Mouse (Mus musculus): Measurements from ENCODE around the gene Cd3e. TPM values are rescaled to one million over a fixed set of nuclear protein-coding genes. Genes with fewer than 3 reads are reported as not detected.
A peak's percentile ranks its signal among the peaks of the same experiment; 100 is the strongest.

The Cd3e gene
- polyA plus RNA-seq, 1 experiment from 2014 or later, result not detected

DNA sequence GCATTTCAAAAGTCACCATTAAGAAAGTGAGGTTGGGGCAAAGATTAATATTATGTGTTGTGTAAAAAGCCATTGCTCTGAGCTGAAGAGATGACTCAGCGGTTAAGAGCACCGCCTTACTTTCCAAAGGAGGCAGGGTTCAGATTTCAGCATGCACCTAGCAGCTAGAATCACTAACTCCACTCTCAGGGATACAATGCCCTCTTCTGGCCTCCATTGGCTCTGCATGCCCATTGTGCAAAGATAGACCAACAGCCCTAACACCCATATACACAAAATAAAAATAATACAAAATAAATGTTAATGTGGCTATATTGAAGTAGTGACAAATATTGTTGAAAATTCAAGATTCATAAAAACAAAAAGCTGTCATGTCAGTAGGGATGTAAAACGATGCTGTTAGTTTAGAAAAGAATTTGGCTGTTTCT is 42.6 kb downstream of the Cd3e start:
- Histone ChIP-seq H3K9ac (no peak overlapping the region), H3K36me3 (ENCODE audit: poor library complexity, severe bottlenecking) (peaks cover 12% of the 10 kb centered on the region), H3K27me3 (peaks cover 13% of the 10 kb centered on the region), H3K27ac (no peak overlapping the region), H3K4me3 (no peak overlapping the region), H3K4me1 (peaks cover 16% of the 10 kb centered on the region), H3K4me2 (no peak overlapping the region), H3K9me3 (replicated peaks) (no peaks in the 10 kb centered on the region)
- no peak for ATAC-seq
- WGBS, result 21% methylated on average over 3 of the region's 3 CpGs

- Histone ChIP-seq H3K36me3 (ENCODE audit: poor library complexity, severe bottlenecking) (peaks cover 21% of the 10 kb centered on the region), H3K4me2 (peak overlapping the region; percentile 68), H3K9ac (peak overlapping the region; percentile 41), H3K4me1 (peaks cover 16% of the 10 kb centered on the region), H3K9me3 (replicated peaks) (no peaks in the 10 kb centered on the region), H3K27me3 (peaks cover 7% of the 10 kb centered on the region), H3K27ac (no peak overlapping the region), H3K4me3 (peak overlapping the region; percentile 88)
- peak; percentile 12 for ATAC-seq
- WGBS, result 13% methylated on average over 10 of the region's 10 CpGs
Measured at GRCm38 (mm10) chr9:44965833-44966466, 43.5 kb downstream of the Cd3e start.

DNA sequence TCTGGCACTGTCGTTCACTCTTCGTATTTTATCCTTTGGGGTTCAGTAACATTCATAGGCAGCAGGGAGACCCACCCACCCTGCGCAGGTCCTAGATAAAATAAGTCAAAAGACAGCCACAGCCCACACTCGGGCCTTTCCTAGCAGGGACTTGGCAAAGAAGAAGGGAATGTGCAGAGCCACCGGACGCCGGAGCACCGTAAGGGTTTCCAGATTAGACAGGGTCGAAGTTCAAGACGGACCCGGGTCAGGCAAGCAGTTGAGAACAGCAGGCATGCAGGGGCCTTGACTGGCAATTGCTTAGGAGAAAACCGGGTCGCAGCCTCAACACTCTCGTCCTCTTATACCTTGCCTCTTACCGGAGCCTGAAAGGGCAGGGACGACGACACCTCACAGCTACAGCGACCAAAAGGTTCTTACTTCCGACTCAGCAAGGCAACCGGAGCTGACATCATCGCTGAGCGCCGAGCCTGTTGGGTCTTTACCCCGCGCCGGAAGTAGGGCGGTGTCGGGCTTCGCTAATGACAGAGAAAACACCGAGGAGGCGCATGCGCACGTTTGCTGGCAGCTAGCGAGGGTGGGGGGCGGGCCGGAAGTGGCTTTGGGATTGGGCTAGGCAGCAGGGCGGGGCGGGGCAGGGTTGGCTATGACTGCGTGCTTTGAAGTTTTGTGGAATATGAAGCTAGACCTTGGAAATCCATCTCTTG is 44.1 kb downstream of the Cd3e start, which contains the start of gene Ube4a:
Gene Ube4a (minus strand): TSS at position 475 of the 707 bp plus-strand sequence.
- Histone ChIP-seq H3K4me2 (peak within 1 kb of the TSS; percentile 93), H3K27me3 (peaks cover 3% of the 10 kb centered on the region; the same call in 1 of the 2 replicates), H3K36me3 (ENCODE audit: poor library complexity, severe bottlenecking) (peaks cover 25% of the 10 kb centered on the region), H3K4me3 (peak within 1 kb of the TSS; percentile 88), H3K27ac (no peak within 1 kb of the TSS), H3K9ac (peak within 1 kb of the TSS; percentile 80), H3K9me3 (replicated peaks) (no peaks in the 10 kb centered on the region), H3K4me1 (peaks cover 16% of the 10 kb centered on the region)
- 1% methylated on average over 38 of the region's 39 CpGs for WGBS
- ATAC-seq, result peak; percentile 96

GRCm38 (mm10) chr9:44954432-44954831 is 55.0 kb downstream of the Cd3e start:
- WGBS, result 88% methylated on average over 3 of the region's 3 CpGs
- Histone ChIP-seq H3K4me1 (no peaks in the 10 kb centered on the region), H3K9ac (no peak overlapping the region), H3K4me3 (no peak overlapping the region), H3K9me3 (replicated peaks) (no peaks in the 10 kb centered on the region), H3K36me3 (ENCODE audit: poor library complexity, severe bottlenecking) (peaks cover 82% of the 10 kb centered on the region), H3K4me2 (no peak overlapping the region), H3K27me3 (no peaks in the 10 kb centered on the region), H3K27ac (no peak overlapping the region)
- no peak for ATAC-seq

Other genes with a start within 250 kb of the Cd3e start
- gene Arcn1, start 241.8 kb downstream of the Cd3e start, polyA plus RNA-seq (2015; fragmentation: Nextera tagmentation; extraction: Ambion mirVana), result 132 and 137 TPM in 2 replicates
- 154 and 164 TPM in 2 replicates for gene Ift46, start 241.7 kb downstream of the Cd3e start, polyA plus RNA-seq (2015; fragmentation: Nextera tagmentation; extraction: Ambion mirVana)
- gene Tmem25, start 210.3 kb downstream of the Cd3e start, polyA plus RNA-seq (2015; fragmentation: Nextera tagmentation; extraction: Ambion mirVana), result 3.9 and 4.8 TPM in 2 replicates
- gene Ttc36, start 206.6 kb downstream of the Cd3e start, polyA plus RNA-seq (2015; fragmentation: Nextera tagmentation; extraction: Ambion mirVana), result 0.60 TPM in 1 of 2 replicates, not detected in the other
- 22.7 and 23.3 TPM in 2 replicates for gene Kmt2a, start 128.3 kb downstream of the Cd3e start, polyA plus RNA-seq (2015; fragmentation: Nextera tagmentation; extraction: Ambion mirVana)
- 777 and 836 TPM in 2 replicates for gene Atp5l, start 88.9 kb downstream of the Cd3e start, polyA plus RNA-seq (2015; fragmentation: Nextera tagmentation; extraction: Ambion mirVana)
- gene Ube4a, start 44.0 kb downstream of the Cd3e start, polyA plus RNA-seq (2015; fragmentation: Nextera tagmentation; extraction: Ambion mirVana), result 31.9 and 32.0 TPM in 2 replicates
- gene Cd3g, start 29.2 kb downstream of the Cd3e start, polyA plus RNA-seq (2015; fragmentation: Nextera tagmentation; extraction: Ambion mirVana), result not detected in 2 replicates
- not detected in 2 replicates for gene Cd3d, start 27.8 kb downstream of the Cd3e start, polyA plus RNA-seq (2015; fragmentation: Nextera tagmentation; extraction: Ambion mirVana)
- gene Mpzl2, start 30.2 kb upstream of the Cd3e start, polyA plus RNA-seq (2015; fragmentation: Nextera tagmentation; extraction: Ambion mirVana), result 0.11 TPM in 1 of 2 replicates, not detected in the other
- gene Mpzl3, start 45.6 kb upstream of the Cd3e start, polyA plus RNA-seq (2015; fragmentation: Nextera tagmentation; extraction: Ambion mirVana), result 1.3 and 1.9 TPM in 2 replicates
- not detected in 2 replicates for gene Jaml, start 69.6 kb upstream of the Cd3e start, polyA plus RNA-seq (2015; fragmentation: Nextera tagmentation; extraction: Ambion mirVana)
- 3.4 and 3.8 TPM in 2 replicates for gene Scn2b, start 108.2 kb upstream of the Cd3e start, polyA plus RNA-seq (2015; fragmentation: Nextera tagmentation; extraction: Ambion mirVana)
- 0.18 and 0.21 TPM in 2 replicates for gene Scn4b, start 128.8 kb upstream of the Cd3e start, polyA plus RNA-seq (2015; fragmentation: Nextera tagmentation; extraction: Ambion mirVana)
- gene BC049352, start 172.4 kb upstream of the Cd3e start, polyA plus RNA-seq (2015; fragmentation: Nextera tagmentation; extraction: Ambion mirVana), result 0.10 TPM in 1 of 2 replicates, not detected in the other
- gene Tmprss4, start 194.5 kb upstream of the Cd3e start, polyA plus RNA-seq (2015; fragmentation: Nextera tagmentation; extraction: Ambion mirVana), result not detected in 2 replicates